Mouse (Mus musculus) layer of hippocampus, adult 9-10 months (tissue): Measurements from ENCODE around the gene Rfx5.
"Not testable (repeated sequence)": the region's sequence is repeated elsewhere in the genome, so short reads cannot be mapped to it uniquely, and the experiment has no call there.

Experiments used
- DNase-seq: peaks from one replicate; pipeline ENCODE4 v3.0.0; 2022; ENCODE audit warnings: low spot score

The Rfx5 gene

DNA sequence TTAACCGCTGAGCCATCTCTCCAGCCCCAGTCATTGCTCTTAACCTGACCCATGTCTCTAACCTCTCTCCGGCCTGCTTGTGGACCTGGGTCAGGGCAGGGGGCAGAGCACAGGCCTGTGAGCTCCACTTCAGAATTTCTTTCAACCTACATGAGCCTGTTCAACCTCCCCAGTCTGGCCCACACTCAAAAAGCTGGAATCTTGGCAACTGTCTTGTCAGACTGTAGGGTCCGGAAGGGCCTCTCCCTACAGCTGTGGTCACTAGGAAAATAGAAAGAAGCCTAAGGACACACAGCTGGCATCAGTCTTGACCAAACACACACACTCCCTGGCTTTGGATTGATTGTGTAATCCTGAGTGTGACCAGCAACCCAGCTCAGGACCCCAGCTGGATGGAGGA, 18.5 kb upstream of the Rfx5 start:
- not testable (repeated sequence) for DNase-seq

- DNase-seq: not testable (repeated sequence)
Observed at GRCm38 (mm10) chr3:94936147-94936546, 17.7 kb upstream of the Rfx5 start.

GRCm38 (mm10) chr3:94937194-94937593, 16.7 kb upstream of the Rfx5 start:
- DNase-seq: not testable (repeated sequence)

- DNase-seq: not testable (repeated sequence)
Observed at GRCm38 (mm10) chr3:94940033-94940432, 13.8 kb upstream of the Rfx5 start.

- not testable (repeated sequence) for DNase-seq
Observed at GRCm38 (mm10) chr3:94942211-94942967, 11.5 kb upstream of the Rfx5 start.

DNA sequence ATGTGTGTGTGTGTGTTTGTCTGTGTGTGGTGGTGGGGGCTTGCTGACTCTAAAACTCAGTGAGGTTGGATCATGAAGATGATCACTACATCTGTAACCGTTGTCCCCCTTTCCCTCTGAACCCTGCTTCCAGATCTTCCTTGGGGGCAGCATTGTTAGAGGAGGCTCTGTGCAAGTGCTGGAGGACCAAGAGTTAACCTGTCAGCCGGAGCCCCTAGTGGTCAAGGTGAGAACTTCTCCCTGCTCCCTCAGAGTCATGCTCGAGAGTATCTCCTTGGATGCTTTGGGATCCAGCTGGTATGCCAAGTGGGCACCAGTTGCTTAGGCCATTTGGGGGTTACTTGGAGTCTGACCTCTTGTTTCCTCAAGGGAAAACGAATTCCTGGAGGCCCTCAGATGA, 10.2 kb upstream of the Rfx5 start:
- not testable (repeated sequence) for DNase-seq

- no peak for DNase-seq
Observed at GRCm38 (mm10) chr3:94948066-94948614, 5.7 kb upstream of the Rfx5 start.

DNA sequence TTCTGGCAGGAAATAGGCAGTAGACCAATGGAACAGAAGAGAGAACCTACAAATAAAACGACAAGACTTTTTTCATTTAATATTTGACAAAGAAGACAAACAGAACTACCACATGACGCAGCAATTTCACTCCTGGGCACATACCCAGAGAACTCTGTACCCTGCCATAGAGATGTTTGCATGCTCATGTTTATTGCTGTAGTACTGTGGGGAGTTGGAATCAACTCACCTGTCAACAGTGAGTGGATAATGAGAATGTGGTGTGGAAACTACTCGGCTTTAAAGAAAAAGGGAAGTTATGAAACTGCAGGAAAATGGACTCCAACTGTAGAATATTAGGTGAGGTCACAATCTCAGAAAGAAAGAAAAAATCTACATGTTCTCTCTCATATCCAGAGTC, 4.2 kb upstream of the Rfx5 start:
- no peak for DNase-seq

DNA sequence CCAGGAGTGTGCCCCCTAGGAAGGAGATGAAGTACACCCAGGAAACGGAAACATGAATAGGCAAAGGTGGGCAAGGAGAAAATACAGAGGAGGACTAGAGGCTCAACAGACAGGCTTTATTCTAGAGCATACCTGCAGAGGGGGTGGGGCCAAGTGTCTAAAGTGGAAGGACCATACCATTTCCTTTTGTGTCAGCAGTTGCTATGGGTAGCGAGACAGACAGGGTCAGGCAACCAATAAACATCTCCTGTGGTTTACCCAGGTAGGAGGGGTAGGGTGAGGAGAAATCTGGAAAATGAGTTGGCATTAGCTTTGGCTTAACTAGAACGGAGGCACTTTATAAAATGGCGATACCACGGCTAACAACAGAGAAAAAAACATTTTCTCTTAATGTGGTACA, 1.1 kb upstream of the Rfx5 start:
- no peak for DNase-seq

- no peak for DNase-seq
Observed at GRCm38 (mm10) chr3:94953384-94953763, 501 bp upstream of the Rfx5 start.

DNA sequence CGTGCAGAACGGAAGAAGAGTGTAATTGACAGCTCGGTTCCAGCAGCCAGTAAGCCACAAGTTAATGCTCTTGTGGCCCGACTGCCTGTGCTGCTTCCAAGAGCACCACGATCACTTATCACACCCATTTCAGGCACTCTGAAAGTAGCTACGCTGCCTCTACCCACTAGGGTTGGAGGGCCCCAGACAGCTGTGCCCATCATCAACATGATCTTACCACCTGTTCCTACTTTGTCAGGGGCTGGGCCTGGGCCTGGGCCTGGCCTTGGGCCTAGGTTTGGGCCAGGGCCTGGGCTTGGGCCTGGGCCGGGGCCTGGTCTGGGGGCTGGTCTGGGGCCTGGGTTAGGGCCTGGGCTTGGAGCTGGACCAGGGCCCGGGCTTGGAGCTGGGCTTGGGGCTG, 4.4 kb downstream of the Rfx5 start:
- DNase-seq: no peak

GRCm38 (mm10) chr3:94959871-94960270, 6.0 kb downstream of the Rfx5 start:
- DNase-seq: no peak

- no peak for DNase-seq
Observed at GRCm38 (mm10) chr3:94960322-94960721, 6.4 kb downstream of the Rfx5 start.

DNA sequence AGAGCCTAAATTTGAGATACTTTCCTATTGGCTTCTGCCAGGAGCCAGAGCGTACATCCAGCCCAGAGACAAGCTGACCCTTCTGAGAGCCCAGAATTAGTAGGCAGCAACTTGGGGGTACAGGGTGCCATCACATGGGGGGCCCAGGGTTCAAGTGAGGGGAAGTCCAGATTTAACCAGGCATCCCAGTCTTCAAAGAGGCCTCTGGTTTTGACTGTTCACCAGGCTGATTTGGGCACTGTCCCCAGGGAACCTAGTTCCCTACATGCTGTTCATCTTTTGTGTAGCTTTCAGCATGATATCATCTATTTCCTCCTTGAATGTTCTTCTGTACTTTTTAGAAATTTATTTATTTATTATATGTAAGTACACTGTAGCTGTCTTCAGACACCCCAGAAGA, 11.1 kb downstream of the Rfx5 start:
- DNase-seq: no peak

DNA sequence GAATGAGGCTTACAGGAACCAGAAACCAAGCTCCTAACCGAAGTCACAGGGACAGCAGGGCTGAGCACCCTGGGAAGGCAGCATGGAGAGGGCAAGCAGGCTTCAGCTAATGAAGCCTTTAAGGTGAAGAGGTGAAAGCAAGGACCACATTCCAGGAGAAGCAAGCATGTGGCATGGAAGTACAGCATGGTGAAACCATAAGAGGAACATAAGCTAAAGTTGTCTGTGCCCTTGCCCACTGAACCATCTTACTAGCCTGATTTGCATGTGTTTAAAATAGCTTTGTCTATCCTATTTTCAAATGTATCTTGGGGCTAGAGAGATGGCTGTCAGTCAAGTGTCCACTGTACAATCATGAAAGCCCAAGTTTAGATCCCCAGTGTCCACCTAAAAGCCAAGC, 12.0 kb downstream of the Rfx5 start:
- no peak for DNase-seq

- no peak for DNase-seq
Observed at GRCm38 (mm10) chr3:94972552-94972951, 18.7 kb downstream of the Rfx5 start.

- no peak for DNase-seq
Observed at GRCm38 (mm10) chr3:94973620-94974019, 19.7 kb downstream of the Rfx5 start.

GRCm38 (mm10) chr3:94974026-94974527, 20.2 kb downstream of the Rfx5 start:
- no peak for DNase-seq

GRCm38 (mm10) chr3:94974528-94975422, 20.9 kb downstream of the Rfx5 start, which contains the start of gene Pi4kb:
Gene Pi4kb (plus strand): TSS chr3:94974731.
- peak; percentile 78 for DNase-seq

- DNase-seq: no peak
Observed at GRCm38 (mm10) chr3:94984312-94984711, 30.4 kb downstream of the Rfx5 start.

DNA sequence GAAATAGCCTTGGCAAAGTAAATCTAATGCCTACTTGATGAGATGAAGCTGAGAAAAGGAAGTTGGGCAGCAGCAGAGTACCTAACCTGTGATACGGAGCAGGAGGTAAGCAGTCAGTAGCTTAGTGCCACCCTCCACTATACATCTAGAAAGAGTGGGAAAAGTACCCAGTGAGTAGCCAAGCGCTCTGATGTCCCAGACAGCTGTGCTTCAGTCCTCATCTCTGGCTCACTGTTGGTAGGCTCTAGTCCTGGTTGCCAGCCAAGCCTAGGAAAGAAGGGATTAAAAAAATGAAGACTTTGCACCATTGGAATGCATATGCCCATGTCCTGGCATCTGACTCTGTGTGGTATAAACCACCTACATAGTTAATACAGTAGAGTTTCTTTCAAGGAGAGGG, 31.6 kb downstream of the Rfx5 start:
- no peak for DNase-seq

GRCm38 (mm10) chr3:94987578-94987977, 33.7 kb downstream of the Rfx5 start:
- DNase-seq: no peak
